Mouse (Mus musculus): Measurements from ENCODE around the gene Rasl11b. TPM values are rescaled to one million over a fixed set of nuclear protein-coding genes. Genes with fewer than 3 reads are reported as not detected.

The Rasl11b gene
- polyA plus RNA-seq, 1 experiment from 2014 or later = 176 TPM

GRCm38 (mm10) chr5:74188886-74189285 lies 6.2 kb upstream of the Rasl11b start:
- H3K4me3 ChIP-seq (replicated peaks) = no peak overlapping the region
- H3K4me2 ChIP-seq = no peak overlapping the region
- no peak overlapping the region for H3K9ac ChIP-seq (replicated peaks)
- H3K27ac ChIP-seq = no peak overlapping the region
- WGBS = 79% methylated on average over 8 of the region's 8 CpGs
- H3K9me3 ChIP-seq = no peaks in the 10 kb centered on the region
- no peak for ATAC-seq (ENCODE audit: insufficient number of reproducible peaks, insufficient read depth, low FRiP score, low TSS enrichment, low read depth)
- no peaks in the 10 kb centered on the region for H3K36me3 ChIP-seq
- H3K4me1 ChIP-seq (replicated peaks) = peaks cover 47% of the 10 kb centered on the region
- no peaks in the 10 kb centered on the region for H3K27me3 ChIP-seq

DNA sequence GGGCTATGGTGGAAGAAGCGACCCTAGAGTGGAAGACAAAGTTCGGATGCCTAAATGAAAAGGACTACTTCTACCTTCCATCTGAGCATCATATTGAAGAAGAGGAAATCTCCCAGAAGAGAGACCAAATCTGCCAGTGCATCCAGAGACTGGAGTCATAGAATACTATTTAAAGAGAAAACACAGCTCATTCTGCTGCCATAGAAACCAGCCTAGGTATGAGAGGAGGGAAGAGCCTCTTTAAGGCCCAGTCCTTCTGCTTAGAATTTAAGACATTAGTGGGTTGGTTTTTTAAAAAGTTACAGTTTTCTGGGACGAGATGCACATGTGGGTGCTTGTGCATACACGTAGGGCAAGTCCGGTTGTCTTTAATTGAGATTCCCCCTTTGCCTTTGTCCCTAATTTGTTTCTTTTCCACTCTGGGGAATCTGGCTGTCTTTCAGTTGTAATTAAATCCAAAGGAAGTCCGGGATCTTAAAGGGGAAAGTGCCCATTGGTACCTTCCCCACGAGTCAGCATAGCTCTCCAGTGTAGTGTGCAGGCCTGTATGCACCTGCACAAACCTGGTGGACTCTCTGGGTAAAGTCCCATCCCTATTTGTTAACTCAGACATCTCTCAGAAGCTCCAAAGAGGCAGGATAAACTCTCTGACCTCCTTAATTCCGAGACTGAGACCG lies 5.5 kb upstream of the Rasl11b start:
- H3K9me3 ChIP-seq = no peaks in the 10 kb centered on the region
- WGBS = 56% methylated on average over 9 of the region's 9 CpGs
- ATAC-seq (ENCODE audit: insufficient number of reproducible peaks, insufficient read depth, low FRiP score, low TSS enrichment, low read depth) = no peak
- peaks cover 48% of the 10 kb centered on the region for H3K4me1 ChIP-seq (replicated peaks)
- no peak overlapping the region for H3K4me2 ChIP-seq
- no peak overlapping the region for H3K27ac ChIP-seq
- no peak overlapping the region for H3K4me3 ChIP-seq (replicated peaks)
- H3K27me3 ChIP-seq = no peaks in the 10 kb centered on the region
- H3K36me3 ChIP-seq = no peaks in the 10 kb centered on the region
- H3K9ac ChIP-seq (replicated peaks) = no peak overlapping the region

GRCm38 (mm10) chr5:74190161-74190491 lies 5.0 kb upstream of the Rasl11b start:
- no peak overlapping the region for H3K27ac ChIP-seq
- WGBS = 57% methylated on average over 9 of the region's 9 CpGs
- no peaks in the 10 kb centered on the region for H3K27me3 ChIP-seq
- ATAC-seq (ENCODE audit: insufficient number of reproducible peaks, insufficient read depth, low FRiP score, low TSS enrichment, low read depth) = no peak
- H3K9me3 ChIP-seq = no peaks in the 10 kb centered on the region
- H3K4me3 ChIP-seq (replicated peaks) = no peak overlapping the region
- H3K4me1 ChIP-seq (replicated peaks) = peaks cover 45% of the 10 kb centered on the region
- no peak overlapping the region for H3K9ac ChIP-seq (replicated peaks)
- no peaks in the 10 kb centered on the region for H3K36me3 ChIP-seq
- H3K4me2 ChIP-seq = no peak overlapping the region

DNA sequence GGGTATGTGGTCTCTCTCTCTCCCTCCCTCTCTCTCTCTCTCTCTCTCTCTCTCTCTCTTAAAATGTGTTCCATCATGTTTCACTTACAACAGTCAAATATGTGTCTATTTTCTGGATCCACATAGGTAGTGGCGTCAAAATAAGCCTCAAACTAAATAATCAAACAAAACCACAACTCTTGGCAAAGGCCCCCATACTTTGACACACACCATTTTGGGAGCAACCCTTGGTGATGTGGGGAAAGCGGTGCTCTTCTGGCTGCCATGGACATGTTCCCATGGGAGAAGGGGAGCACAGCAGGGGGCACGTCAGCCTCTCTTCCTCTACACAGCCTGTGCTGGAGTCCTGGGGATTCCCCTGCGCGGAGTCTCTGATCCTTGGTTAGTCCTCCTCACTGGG lies 4.2 kb upstream of the Rasl11b start:
- peaks cover 45% of the 10 kb centered on the region for H3K4me1 ChIP-seq (replicated peaks)
- no peak overlapping the region for H3K4me3 ChIP-seq (replicated peaks)
- H3K27ac ChIP-seq = no peak overlapping the region
- H3K27me3 ChIP-seq = no peaks in the 10 kb centered on the region
- no peaks in the 10 kb centered on the region for H3K36me3 ChIP-seq
- no peaks in the 10 kb centered on the region for H3K9me3 ChIP-seq
- H3K9ac ChIP-seq (replicated peaks) = no peak overlapping the region
- ATAC-seq (ENCODE audit: insufficient number of reproducible peaks, insufficient read depth, low FRiP score, low TSS enrichment, low read depth) = no peak
- WGBS = 80% methylated on average over 5 of the region's 5 CpGs
- no peak overlapping the region for H3K4me2 ChIP-seq

- ATAC-seq (ENCODE audit: insufficient number of reproducible peaks, insufficient read depth, low FRiP score, low TSS enrichment, low read depth) = no peak
- H3K4me3 ChIP-seq (replicated peaks) = no peak overlapping the region
- no peaks in the 10 kb centered on the region for H3K27me3 ChIP-seq
- no peak overlapping the region for H3K9ac ChIP-seq (replicated peaks)
- H3K36me3 ChIP-seq = peaks cover 17% of the 10 kb centered on the region
- H3K9me3 ChIP-seq = no peaks in the 10 kb centered on the region
- peak overlapping the region; percentile 95 for H3K27ac ChIP-seq
- H3K4me2 ChIP-seq = peak overlapping the region; percentile 70
- 37% methylated on average over 2 of the region's 2 CpGs for WGBS
- peaks cover 57% of the 10 kb centered on the region for H3K4me1 ChIP-seq (replicated peaks)
Measured at GRCm38 (mm10) chr5:74193008-74193407, 2.1 kb upstream of the Rasl11b start.

GRCm38 (mm10) chr5:74193626-74194025 lies 1.5 kb upstream of the Rasl11b start:
- Histone ChIP-seq H3K27ac (peak overlapping the region; percentile 95), H3K4me1 (replicated peaks) (peaks cover 63% of the 10 kb centered on the region), H3K9ac (replicated peaks) (no peak overlapping the region), H3K9me3 (no peaks in the 10 kb centered on the region), H3K27me3 (no peaks in the 10 kb centered on the region), H3K4me3 (replicated peaks) (peak overlapping the region; percentile 98), H3K36me3 (peaks cover 23% of the 10 kb centered on the region), H3K4me2 (peak overlapping the region; percentile 70)
- ATAC-seq (ENCODE audit: insufficient number of reproducible peaks, insufficient read depth, low FRiP score, low TSS enrichment, low read depth) = 0 out of 2 replicates have a peak, but pooled peaks have one; percentile 24
- 15% methylated on average over 7 of the region's 7 CpGs for WGBS

- no peak; the same call in 1 of the 2 replicates for ATAC-seq (ENCODE audit: insufficient number of reproducible peaks, insufficient read depth, low FRiP score, low TSS enrichment, low read depth)
- peak overlapping the region; percentile 99 for H3K9ac ChIP-seq (replicated peaks)
- H3K4me2 ChIP-seq = peak overlapping the region; percentile 70
- 12% methylated on average over 16 of the region's 16 CpGs for WGBS
- H3K4me3 ChIP-seq (replicated peaks) = peak overlapping the region; percentile 98
- H3K9me3 ChIP-seq = no peaks in the 10 kb centered on the region
- peak overlapping the region; percentile 95 for H3K27ac ChIP-seq
- no peaks in the 10 kb centered on the region for H3K27me3 ChIP-seq
- H3K4me1 ChIP-seq (replicated peaks) = peaks cover 66% of the 10 kb centered on the region
- peaks cover 30% of the 10 kb centered on the region for H3K36me3 ChIP-seq
Measured at GRCm38 (mm10) chr5:74194027-74194840, 852 bp upstream of the Rasl11b start.

DNA sequence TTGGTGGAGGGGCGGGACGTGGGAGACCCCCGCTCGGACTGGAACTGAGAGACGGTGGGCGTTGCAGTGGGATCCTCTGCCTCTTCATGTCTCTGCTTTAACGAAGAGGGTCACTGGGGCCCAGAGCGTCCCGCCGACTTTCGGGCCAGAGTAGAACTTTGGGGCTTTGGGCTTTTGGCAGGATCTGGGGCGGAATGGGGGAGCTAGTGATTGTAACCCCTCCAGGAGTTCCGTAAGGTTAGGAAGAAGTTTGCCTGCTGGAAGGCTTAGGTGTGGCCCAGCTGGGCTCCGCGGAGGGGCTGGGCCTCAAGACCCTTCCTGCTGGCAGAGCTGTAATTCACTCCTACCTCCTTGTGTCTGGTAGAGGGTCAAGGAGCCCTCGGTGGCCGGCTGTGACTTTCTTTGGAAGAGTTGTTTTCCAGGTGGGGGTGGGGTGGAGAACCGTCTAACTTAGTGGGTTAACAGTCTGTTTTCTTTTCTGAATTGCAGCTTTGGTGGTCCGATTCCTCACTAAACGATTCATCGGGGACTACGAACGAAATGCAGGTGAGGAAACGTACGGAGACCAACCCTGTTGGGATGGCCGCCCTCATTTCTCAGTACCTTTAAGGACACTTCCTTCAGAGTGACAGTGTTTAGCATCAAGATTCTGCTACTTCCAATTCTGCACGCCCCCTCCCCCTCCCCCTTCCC lies 674 bp downstream of the Rasl11b start:
- WGBS = under 1% methylated on average over 27 of the region's 27 CpGs
- peak overlapping the region; percentile 70 for H3K4me2 ChIP-seq
- peaks cover 71% of the 10 kb centered on the region for H3K4me1 ChIP-seq (replicated peaks)
- H3K9ac ChIP-seq (replicated peaks) = peak overlapping the region; percentile 99
- no peaks in the 10 kb centered on the region for H3K9me3 ChIP-seq
- H3K27ac ChIP-seq = peak overlapping the region; percentile 95
- no peaks in the 10 kb centered on the region for H3K27me3 ChIP-seq
- H3K4me3 ChIP-seq (replicated peaks) = peak overlapping the region; percentile 98
- ATAC-seq (ENCODE audit: insufficient number of reproducible peaks, insufficient read depth, low FRiP score, low TSS enrichment, low read depth) = no peak
- H3K36me3 ChIP-seq = peaks cover 45% of the 10 kb centered on the region

GRCm38 (mm10) chr5:74196307-74196618 lies 1.2 kb downstream of the Rasl11b start:
- peak overlapping the region; percentile 70 for H3K4me2 ChIP-seq
- peak overlapping the region; percentile 99 for H3K9ac ChIP-seq (replicated peaks)
- no peaks in the 10 kb centered on the region for H3K9me3 ChIP-seq
- peak overlapping the region; percentile 95 for H3K27ac ChIP-seq
- no peak for ATAC-seq (ENCODE audit: insufficient number of reproducible peaks, insufficient read depth, low FRiP score, low TSS enrichment, low read depth)
- no peaks in the 10 kb centered on the region for H3K27me3 ChIP-seq
- H3K4me3 ChIP-seq (replicated peaks) = peak overlapping the region; percentile 98
- H3K36me3 ChIP-seq = peaks cover 45% of the 10 kb centered on the region
- 0% methylated on average over 4 of the region's 4 CpGs for WGBS
- peaks cover 72% of the 10 kb centered on the region for H3K4me1 ChIP-seq (replicated peaks)

DNA sequence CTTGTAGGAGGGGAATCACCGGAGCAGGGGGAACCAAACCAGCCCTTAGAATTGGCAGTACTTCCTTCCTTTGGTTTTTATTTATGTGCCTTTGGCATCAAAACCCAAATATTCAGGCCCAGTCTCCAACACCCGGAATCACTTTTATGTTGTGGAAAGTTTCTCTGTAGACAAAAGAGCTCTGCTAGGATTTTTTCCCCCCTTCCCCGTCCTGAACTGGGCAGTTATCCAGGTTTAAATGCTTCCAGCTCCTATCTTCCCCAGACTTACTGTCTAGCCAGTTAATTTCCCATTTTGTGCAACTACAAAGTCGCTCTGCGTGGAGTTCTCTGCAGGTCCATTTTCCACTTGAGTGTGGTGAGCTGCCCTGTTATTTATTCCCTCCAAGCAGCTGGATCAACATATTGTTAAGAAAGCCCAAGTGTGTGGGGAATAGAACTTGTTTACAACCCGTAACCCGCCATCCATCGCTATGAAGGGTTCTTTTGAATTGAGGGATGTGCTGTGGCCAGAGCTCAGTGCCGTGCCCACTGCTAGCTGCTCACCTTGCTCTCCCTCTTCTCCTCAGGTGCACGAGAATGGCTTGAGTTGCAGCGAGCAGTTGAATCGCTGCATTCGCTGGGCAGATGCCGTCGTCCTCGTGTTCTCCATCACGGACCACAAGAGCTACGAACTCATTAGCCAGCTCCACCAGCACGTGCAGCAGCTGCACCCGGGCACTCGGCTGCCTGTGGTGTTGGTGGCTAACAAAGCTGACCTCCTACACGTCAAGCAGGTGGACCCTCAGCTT lies 2.6 kb downstream of the Rasl11b start:
- WGBS = 60% methylated on average over 22 of the region's 22 CpGs
- no peak for ATAC-seq (ENCODE audit: insufficient number of reproducible peaks, insufficient read depth, low FRiP score, low TSS enrichment, low read depth)
- Histone ChIP-seq H3K4me2 (peak overlapping the region; percentile 70), H3K9me3 (no peaks in the 10 kb centered on the region), H3K9ac (replicated peaks) (peak overlapping the region; percentile 99), H3K4me1 (replicated peaks) (peaks cover 82% of the 10 kb centered on the region), H3K36me3 (peaks cover 45% of the 10 kb centered on the region), H3K27me3 (no peaks in the 10 kb centered on the region), H3K4me3 (replicated peaks) (peak overlapping the region; percentile 98), H3K27ac (peak overlapping the region; percentile 95)

DNA sequence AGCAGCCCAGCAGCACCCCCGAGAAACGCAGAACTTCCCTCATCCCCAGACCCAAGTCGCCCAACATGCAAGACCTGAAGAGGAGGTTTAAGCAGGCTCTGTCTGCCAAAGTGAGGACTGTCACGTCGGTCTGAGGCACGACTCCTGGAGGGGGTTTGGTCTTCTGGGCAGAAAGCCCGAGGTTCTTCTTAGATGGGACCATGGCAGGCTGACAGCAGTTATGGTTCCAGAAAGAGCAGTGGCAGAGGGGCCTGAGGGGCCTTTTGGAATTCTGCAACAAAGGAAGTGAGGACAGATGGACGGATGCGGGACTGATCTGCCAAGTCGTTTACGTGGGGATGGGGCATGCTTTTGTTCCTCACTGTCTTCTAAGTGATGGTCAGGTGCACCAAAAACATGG lies 3.4 kb downstream of the Rasl11b start:
- whole genome bisulfite sequencing = 82% methylated on average over 11 of the region's 11 CpGs
- Histone ChIP-seq H3K27me3 (no peaks in the 10 kb centered on the region), H3K27ac (peak overlapping the region; percentile 95), H3K4me1 (replicated peaks) (peaks cover 80% of the 10 kb centered on the region), H3K4me3 (replicated peaks) (peak overlapping the region; percentile 98), H3K9ac (replicated peaks) (peak overlapping the region; percentile 99), H3K9me3 (no peaks in the 10 kb centered on the region), H3K36me3 (peaks cover 45% of the 10 kb centered on the region), H3K4me2 (peak overlapping the region; percentile 70)
- ATAC-seq (ENCODE audit: insufficient number of reproducible peaks, insufficient read depth, low FRiP score, low TSS enrichment, low read depth) = no peak
